Mouse (Mus musculus) lung, postnatal 0 days (tissue): ENCODE data around the gene Lpp. TPM values are rescaled to one million over a fixed set of nuclear protein-coding genes. Genes with fewer than 3 reads are reported as not detected.

Experiments used
- ATAC-seq: fragments of 200-750 bp; cut with Nextera tagmentation; 2 replicates; pipeline ENCODE4 v1.8.0; 2017; ENCODE audit warnings: moderate library complexity
- DNase-seq: peaks from one replicate; pipeline ENCODE4 v3.0.0-alpha.2; 2016; ENCODE audit warnings: low spot score
- H3K27ac ChIP-seq: fragments of 300-500 bp; sonication (generic); 2 replicates; pipeline ENCODE4 v1.5.1; 2014; ENCODE audit warnings: antibody characterized with exemption, mild to moderate bottlenecking, low read length, mixed read lengths
- H3K27me3 ChIP-seq: fragments of 300-500 bp; sonication (generic); replicated peaks from 2 replicates; pipeline ENCODE4 v1.6.1; 2014; ENCODE audit warnings: low read length, mixed read lengths; ENCODE audit not compliant: insufficient read depth
- H3K36me3 ChIP-seq: fragments of 300-500 bp; sonication (generic); 2 replicates; pipeline ENCODE4 v1.6.1; 2014; ENCODE audit warnings: low read length, mixed read lengths; ENCODE audit not compliant: insufficient read depth
- H3K4me1 ChIP-seq: fragments of 300-500 bp; sonication (generic); 2 replicates; pipeline ENCODE4 v1.6.1; 2014; ENCODE audit warnings: antibody characterized with exemption, low read depth, low read length, mixed read lengths; ENCODE audit not compliant: insufficient read depth
- H3K4me2 ChIP-seq: fragments of 300-500 bp; sonication (generic); replicated peaks from 2 replicates; pipeline ENCODE4 v1.6.1; 2014; ENCODE audit warnings: low read depth, mild to moderate bottlenecking, low read length, moderate library complexity, mixed read lengths
- H3K4me3 ChIP-seq: fragments of 300-500 bp; sonication (generic); 2 replicates; pipeline ENCODE4 v1.5.1; 2014; ENCODE audit warnings: low read depth, low read length
- H3K9ac ChIP-seq: fragments of 300-500 bp; sonication (generic); replicated peaks from 2 replicates; pipeline ENCODE4 v1.6.1; 2014; ENCODE audit warnings: low read depth, mild to moderate bottlenecking
- H3K9me3 ChIP-seq: fragments of 300-500 bp; sonication (generic); 2 replicates; pipeline ENCODE4 v1.6.1; 2016; ENCODE audit warnings: low read length, mixed read lengths
- CTCF ChIP-seq: IDR thresholded peaks from 2 replicates; pipeline ENCODE4 v1.5.1; 2016; ENCODE audit warnings: antibody characterized with exemption, mild to moderate bottlenecking
- EP300 ChIP-seq: IDR thresholded peaks from 2 replicates; pipeline ENCODE4 v1.6.1; 2016; ENCODE audit warnings: antibody characterized with exemption, mild to moderate bottlenecking, control low read depth
- WGBS: fragments of 180-500 bp; shearing (Covaris S2); extraction: QIAGEN DNeasy Blood & Tissue Kit; methylation state at CpG from one replicate; pipeline ENCODE4 v1.1.7; 2014; 5-methylcytosine and 5-hydroxymethylcytosine counted together
- polyA plus RNA-seq: library from polyadenylated mRNA; unstranded; fragments of >200 nt; fragmentation: Nextera tagmentation; extraction: Ambion mirVana; gene quantifications from 2 replicates; pipeline ENCODE4 v1.2.1, GENCODE M21; 2015

Lpp gene
- polyA plus RNA-seq, 1 experiment from 2014 or later, result 36.8 TPM

GRCm38 (mm10) chr16:24919349-24920012 lies 526.2 kb downstream of the Lpp start:
- Histone ChIP-seq H3K9ac (no peak overlapping the region), H3K9me3 (no peaks in the 10 kb centered on the region), H3K4me3 (no peak overlapping the region), H3K4me1 (peaks cover under 1% of the 10 kb centered on the region; the same call in 1 of the 2 replicates), H3K27ac (no peak overlapping the region), H3K4me2 (no peak overlapping the region), H3K27me3 (no peaks in the 10 kb centered on the region), H3K36me3 (no peaks in the 10 kb centered on the region)
- no peak for TF ChIP-seq CTCF
- TF ChIP-seq EP300, result no peak
- 62% methylated on average over 11 of the region's 11 CpGs for WGBS
- DNase-seq, result peak; percentile 33
- ATAC-seq, result no peak; the same call in 1 of the 2 replicates

- Histone ChIP-seq H3K27me3 (no peaks in the 10 kb centered on the region), H3K9ac (no peak overlapping the region), H3K9me3 (no peaks in the 10 kb centered on the region), H3K36me3 (no peaks in the 10 kb centered on the region), H3K4me1 (no peaks in the 10 kb centered on the region), H3K4me3 (no peak overlapping the region), H3K4me2 (no peak overlapping the region), H3K27ac (no peak overlapping the region)
- no peak for ATAC-seq
- no peak for TF ChIP-seq CTCF
- TF ChIP-seq EP300, result no peak
- no peak for DNase-seq
Measured at GRCm38 (mm10) chr16:24930070-24930469, 536.8 kb downstream of the Lpp start.

GRCm38 (mm10) chr16:24930621-24931020 lies 537.3 kb downstream of the Lpp start:
- Histone ChIP-seq H3K9me3 (no peaks in the 10 kb centered on the region), H3K4me1 (no peaks in the 10 kb centered on the region), H3K4me2 (no peak overlapping the region), H3K4me3 (no peak overlapping the region), H3K36me3 (no peaks in the 10 kb centered on the region), H3K9ac (no peak overlapping the region), H3K27ac (no peak overlapping the region), H3K27me3 (no peaks in the 10 kb centered on the region)
- WGBS, result 71% methylated on average over 5 of the region's 5 CpGs
- ATAC-seq, result no peak
- no peak for DNase-seq
- TF ChIP-seq CTCF (no peak), EP300 (no peak)

GRCm38 (mm10) chr16:24932816-24933215 lies 539.5 kb downstream of the Lpp start:
- Histone ChIP-seq H3K9ac (no peak overlapping the region), H3K9me3 (no peaks in the 10 kb centered on the region), H3K27me3 (no peaks in the 10 kb centered on the region), H3K36me3 (no peaks in the 10 kb centered on the region), H3K4me2 (no peak overlapping the region), H3K4me1 (no peaks in the 10 kb centered on the region), H3K27ac (no peak overlapping the region), H3K4me3 (no peak overlapping the region)
- WGBS, result 67% methylated on average over 3 of the region's 3 CpGs
- no peak for TF ChIP-seq EP300
- TF ChIP-seq CTCF, result no peak
- DNase-seq (no peak), ATAC-seq (no peak)

- Histone ChIP-seq H3K9ac (no peak overlapping the region), H3K9me3 (no peaks in the 10 kb centered on the region), H3K4me2 (no peak overlapping the region), H3K4me1 (no peaks in the 10 kb centered on the region), H3K4me3 (no peak overlapping the region), H3K27me3 (no peaks in the 10 kb centered on the region), H3K36me3 (no peaks in the 10 kb centered on the region), H3K27ac (peak overlapping the region; percentile 23; the same call in 1 of the 2 replicates)
- WGBS, result 63% methylated on average over 4 of the region's 4 CpGs
- ATAC-seq (peak; percentile 86), DNase-seq (peak; percentile 92)
- TF ChIP-seq CTCF, result no peak
- TF ChIP-seq EP300, result peak; percentile 89
Measured at GRCm38 (mm10) chr16:24933691-24934090, 540.4 kb downstream of the Lpp start.

- Histone ChIP-seq H3K4me1 (no peaks in the 10 kb centered on the region), H3K4me3 (no peak overlapping the region), H3K36me3 (no peaks in the 10 kb centered on the region), H3K9ac (no peak overlapping the region), H3K27ac (no peak overlapping the region), H3K4me2 (no peak overlapping the region), H3K9me3 (no peaks in the 10 kb centered on the region), H3K27me3 (no peaks in the 10 kb centered on the region)
- peak; percentile 55 for ATAC-seq
- peak; percentile 32 for DNase-seq
- TF ChIP-seq EP300, result no peak; the same call in 1 of the 2 replicates
- TF ChIP-seq CTCF, result no peak
- 73% methylated on average over 9 of the region's 9 CpGs for WGBS
Measured at GRCm38 (mm10) chr16:24941306-24942160, 548.2 kb downstream of the Lpp start.
